Mouse (Mus musculus) heart, embryonic 15.5 days (tissue): ENCODE data around the gene Trim62. TPM values are rescaled to one million over a fixed set of nuclear protein-coding genes. Genes with fewer than 3 reads are reported as not detected.
A peak's percentile ranks its signal among the peaks of the same experiment; 100 is the strongest.

Experiments
- ATAC-seq: fragments of 200-750 bp; cut with Nextera tagmentation; replicated peaks from 2 replicates; pipeline ENCODE4 v1.8.0; 2017; ENCODE audit warnings: low read depth, moderate TSS enrichment; ENCODE audit not compliant: insufficient number of reproducible peaks, insufficient read depth, low FRiP score
- H3K27ac ChIP-seq: fragments of 300-500 bp; sonication (generic); 2 replicates; pipeline ENCODE4 v1.5.1; 2015; ENCODE audit warnings: mild to moderate bottlenecking, inconsistent platforms
- H3K27me3 ChIP-seq: fragments of 300-500 bp; sonication (generic); 2 replicates; pipeline ENCODE4 v1.6.1; 2015; ENCODE audit warnings: inconsistent platforms
- H3K36me3 ChIP-seq: fragments of 300-500 bp; sonication (generic); 2 replicates; pipeline ENCODE4 v1.6.1; 2015; ENCODE audit warnings: mild to moderate bottlenecking, inconsistent platforms
- H3K4me1 ChIP-seq: fragments of 300-500 bp; sonication (generic); replicated peaks from 2 replicates; pipeline ENCODE4 v1.6.1; 2015; ENCODE audit warnings: inconsistent platforms
- H3K4me2 ChIP-seq: fragments of 300-500 bp; sonication (generic); 2 replicates; pipeline ENCODE4 v1.6.1; 2015; ENCODE audit warnings: inconsistent platforms, mild to moderate bottlenecking, moderate library complexity
- H3K4me3 ChIP-seq: fragments of 300-500 bp; sonication (generic); 2 replicates; pipeline ENCODE4 v1.5.1; 2015; ENCODE audit warnings: mild to moderate bottlenecking, inconsistent platforms
- H3K9ac ChIP-seq: fragments of 300-500 bp; sonication (generic); 2 replicates; pipeline ENCODE4 v1.6.1; 2015; ENCODE audit warnings: mild to moderate bottlenecking, inconsistent platforms
- H3K9me3 ChIP-seq: fragments of 300-500 bp; sonication (generic); replicated peaks from 2 replicates; pipeline ENCODE4 v1.6.1; 2016; ENCODE audit warnings: inconsistent platforms
- WGBS: fragments of 180-500 bp; shearing (Covaris S2); methylation state at CpG from one replicate; pipeline ENCODE4 v1.1.7; 2015; ENCODE audit warnings: mixed read lengths; 5-methylcytosine and 5-hydroxymethylcytosine counted together
- polyA plus RNA-seq: library from polyadenylated mRNA; unstranded; fragments of >200 nt; fragmentation: Nextera tagmentation; extraction: Ambion mirVana; gene quantifications from 2 replicates; pipeline ENCODE4 v1.2.1, GENCODE M21; 2015

Gene Trim62
- 2.3 and 2.9 TPM in 2 replicates for polyA plus RNA-seq

- peaks cover 20% of the 10 kb centered on the region for H3K4me1 ChIP-seq
- H3K27ac ChIP-seq: peak within 1 kb of the TSS; percentile 46; the same call in 1 of the 2 replicates
- peak within 1 kb of the TSS; percentile 100 for H3K4me2 ChIP-seq
- H3K9ac ChIP-seq: peak within 1 kb of the TSS; percentile 68
- peaks cover 4% of the 10 kb centered on the region; the same call in 1 of the 2 replicates for H3K36me3 ChIP-seq
- no peaks in the 10 kb centered on the region for H3K9me3 ChIP-seq
- peak within 1 kb of the TSS; percentile 83 for H3K4me3 ChIP-seq
- ATAC-seq: peak; percentile 87
- H3K27me3 ChIP-seq: peaks cover 25% of the 10 kb centered on the region
- WGBS: under 1% methylated on average over 29 of the region's 37 CpGs
Measured at GRCm38 (mm10) chr4:128883379-128883781, at the start of gene Trim62. Gene Trim62 (plus strand): TSS chr4:128883580.

GRCm38 (mm10) chr4:128838202-128838601 lies 45.2 kb upstream of the Trim62 start:
- Histone ChIP-seq H3K4me2 (no peak overlapping the region), H3K9ac (no peak overlapping the region), H3K27ac (peak overlapping the region; percentile 13; the same call in 1 of the 2 replicates), H3K4me3 (no peak overlapping the region), H3K27me3 (no peaks in the 10 kb centered on the region), H3K4me1 (peaks cover 37% of the 10 kb centered on the region), H3K9me3 (no peaks in the 10 kb centered on the region), H3K36me3 (no peaks in the 10 kb centered on the region)
- no peak for ATAC-seq
- 33% methylated on average over 5 of the region's 5 CpGs for WGBS

GRCm38 (mm10) chr4:128839811-128840738 lies 43.3 kb upstream of the Trim62 start:
- Histone ChIP-seq H3K4me2 (no peak overlapping the region), H3K9me3 (no peaks in the 10 kb centered on the region), H3K9ac (no peak overlapping the region), H3K4me1 (peaks cover 37% of the 10 kb centered on the region), H3K27me3 (no peaks in the 10 kb centered on the region), H3K36me3 (no peaks in the 10 kb centered on the region), H3K27ac (peak overlapping the region; percentile 91), H3K4me3 (no peak overlapping the region)
- ATAC-seq: peak; percentile 76
- WGBS: 33% methylated on average over 16 of the region's 16 CpGs

GRCm38 (mm10) chr4:128841259-128841658 lies 42.1 kb upstream of the Trim62 start:
- H3K27me3 ChIP-seq: no peaks in the 10 kb centered on the region
- no peaks in the 10 kb centered on the region for H3K9me3 ChIP-seq
- no peak overlapping the region for H3K4me3 ChIP-seq
- H3K4me2 ChIP-seq: no peak overlapping the region
- H3K27ac ChIP-seq: peak overlapping the region; percentile 91
- H3K9ac ChIP-seq: no peak overlapping the region
- no peak; the same call in 1 of the 2 replicates for ATAC-seq
- H3K36me3 ChIP-seq: no peaks in the 10 kb centered on the region
- WGBS: 42% methylated on average over 8 of the region's 8 CpGs
- H3K4me1 ChIP-seq: peaks cover 40% of the 10 kb centered on the region

- Histone ChIP-seq H3K9ac (no peak overlapping the region), H3K36me3 (no peaks in the 10 kb centered on the region), H3K9me3 (no peaks in the 10 kb centered on the region), H3K4me1 (peaks cover 19% of the 10 kb centered on the region), H3K4me3 (no peak overlapping the region), H3K4me2 (no peak overlapping the region), H3K27ac (no peak overlapping the region), H3K27me3 (no peaks in the 10 kb centered on the region)
- WGBS: 46% methylated on average over 13 of the region's 13 CpGs
- no peak for ATAC-seq
Measured at GRCm38 (mm10) chr4:128844566-128844965, 38.8 kb upstream of the Trim62 start.

- Histone ChIP-seq H3K9ac (no peak overlapping the region), H3K4me2 (no peak overlapping the region), H3K27me3 (no peaks in the 10 kb centered on the region), H3K9me3 (no peaks in the 10 kb centered on the region), H3K4me3 (no peak overlapping the region), H3K27ac (no peak overlapping the region), H3K4me1 (peaks cover 11% of the 10 kb centered on the region; the same call in 1 of the 2 replicates), H3K36me3 (no peaks in the 10 kb centered on the region)
- ATAC-seq: no peak
- WGBS: 58% methylated on average over 12 of the region's 12 CpGs
Measured at GRCm38 (mm10) chr4:128845367-128845973, 37.9 kb upstream of the Trim62 start.

GRCm38 (mm10) chr4:128848961-128849360 lies 34.4 kb upstream of the Trim62 start:
- Histone ChIP-seq H3K4me2 (no peak overlapping the region), H3K9ac (no peak overlapping the region), H3K27me3 (no peaks in the 10 kb centered on the region), H3K9me3 (no peaks in the 10 kb centered on the region), H3K27ac (no peak overlapping the region), H3K36me3 (no peaks in the 10 kb centered on the region), H3K4me1 (0 out of 2 replicates have a peak, but pooled peaks cover 3% of the 10 kb centered on the region), H3K4me3 (no peak overlapping the region)
- no peak for ATAC-seq
- WGBS: 84% methylated on average over 3 of the region's 3 CpGs

- H3K4me1 ChIP-seq: 0 out of 2 replicates have a peak, but pooled peaks cover 3% of the 10 kb centered on the region
- H3K4me2 ChIP-seq: no peak overlapping the region
- 71% methylated on average over 7 of the region's 7 CpGs for WGBS
- no peaks in the 10 kb centered on the region for H3K9me3 ChIP-seq
- H3K27ac ChIP-seq: no peak overlapping the region
- H3K4me3 ChIP-seq: no peak overlapping the region
- H3K9ac ChIP-seq: no peak overlapping the region
- no peaks in the 10 kb centered on the region for H3K36me3 ChIP-seq
- no peak for ATAC-seq
- no peaks in the 10 kb centered on the region for H3K27me3 ChIP-seq
Measured at GRCm38 (mm10) chr4:128849686-128850085, 33.7 kb upstream of the Trim62 start.

- no peaks in the 10 kb centered on the region for H3K27me3 ChIP-seq
- H3K4me2 ChIP-seq: no peak overlapping the region
- no peak overlapping the region for H3K27ac ChIP-seq
- no peak overlapping the region for H3K4me3 ChIP-seq
- no peaks in the 10 kb centered on the region for H3K9me3 ChIP-seq
- WGBS: 61% methylated on average over 12 of the region's 12 CpGs
- H3K36me3 ChIP-seq: no peaks in the 10 kb centered on the region
- no peak for ATAC-seq
- peaks cover 10% of the 10 kb centered on the region for H3K4me1 ChIP-seq
- H3K9ac ChIP-seq: no peak overlapping the region
Measured at GRCm38 (mm10) chr4:128852266-128852887, 31.0 kb upstream of the Trim62 start.

GRCm38 (mm10) chr4:128853117-128853516 lies 30.3 kb upstream of the Trim62 start:
- Histone ChIP-seq H3K9ac (no peak overlapping the region), H3K36me3 (no peaks in the 10 kb centered on the region), H3K27me3 (no peaks in the 10 kb centered on the region), H3K9me3 (no peaks in the 10 kb centered on the region), H3K4me2 (no peak overlapping the region), H3K27ac (no peak overlapping the region), H3K4me1 (peaks cover 10% of the 10 kb centered on the region), H3K4me3 (no peak overlapping the region)
- ATAC-seq: no peak
- 83% methylated on average over 11 of the region's 11 CpGs for WGBS

GRCm38 (mm10) chr4:128855613-128856040 lies 27.8 kb upstream of the Trim62 start:
- 0 out of 2 replicates have a peak, but pooled peaks cover 4% of the 10 kb centered on the region for H3K9me3 ChIP-seq
- no peaks in the 10 kb centered on the region for H3K36me3 ChIP-seq
- H3K4me1 ChIP-seq: peaks cover 10% of the 10 kb centered on the region
- H3K27ac ChIP-seq: peak overlapping the region; percentile 21; the same call in 1 of the 2 replicates
- H3K4me2 ChIP-seq: no peak overlapping the region
- no peaks in the 10 kb centered on the region for H3K27me3 ChIP-seq
- H3K4me3 ChIP-seq: no peak overlapping the region
- 15% methylated on average over 4 of the region's 4 CpGs for WGBS
- no peak overlapping the region for H3K9ac ChIP-seq
- ATAC-seq: peak; percentile 53; the same call in 1 of the 2 replicates
